Mouse (Mus musculus) adrenal gland, adult 2 months (tissue): Measurements from ENCODE around the gene Tex37. TPM values are rescaled to one million over a fixed set of nuclear protein-coding genes. Genes with fewer than 3 reads are reported as not detected.

Experiments used
- DNase-seq: peaks from one replicate; pipeline ENCODE4 v3.0.0; 2021
- long read RNA-seq: library from polyadenylated mRNA; stranded (forward); transcript quantifications from one replicate; pipeline ENCODE4 v2.0.0, GENCODE M21; 2021
- polyA plus RNA-seq: library from polyadenylated mRNA; depleted of rRNA; stranded (reverse); fragments of >200 nt; gene quantifications from 2 replicates; pipeline ENCODE4 v1.2.3, GENCODE M21; 2012; rRNA removed
- total RNA-seq, 2 experiments: library from RNA; stranded (reverse); gene quantifications; 2 replicates each; pipeline ENCODE4 v1.2.3; 2021

Gene Tex37
- not detected for total RNA-seq
- not detected in 2 replicates for polyA plus RNA-seq
- long read RNA-seq: 0 reads

GRCm38 (mm10) chr6:70918827-70919226 lies at the start of gene Tex37:
Tex37 (minus strand) TSS chr6:70918927.
- DNase-seq: no peak

DNA sequence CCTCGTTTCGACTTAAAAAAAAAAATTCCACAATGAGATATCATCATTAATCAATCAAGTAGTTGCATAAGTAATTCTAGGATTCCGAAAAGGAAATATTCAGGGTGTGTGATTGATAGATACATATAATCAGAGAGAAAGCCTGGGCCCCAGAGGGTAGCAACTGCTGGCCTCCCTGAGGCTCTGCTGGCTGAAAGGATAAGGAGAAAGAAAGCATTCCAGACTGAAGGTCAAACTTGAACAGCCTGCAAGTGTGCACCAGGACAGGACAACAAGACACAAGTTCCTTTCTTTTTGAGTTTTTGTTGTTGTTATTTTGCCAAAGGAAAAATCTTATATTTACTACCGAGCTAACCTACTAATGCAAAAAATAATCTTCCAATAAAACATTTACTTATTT lies 49.6 kb upstream of the Tex37 start:
- no peak for DNase-seq

DNA sequence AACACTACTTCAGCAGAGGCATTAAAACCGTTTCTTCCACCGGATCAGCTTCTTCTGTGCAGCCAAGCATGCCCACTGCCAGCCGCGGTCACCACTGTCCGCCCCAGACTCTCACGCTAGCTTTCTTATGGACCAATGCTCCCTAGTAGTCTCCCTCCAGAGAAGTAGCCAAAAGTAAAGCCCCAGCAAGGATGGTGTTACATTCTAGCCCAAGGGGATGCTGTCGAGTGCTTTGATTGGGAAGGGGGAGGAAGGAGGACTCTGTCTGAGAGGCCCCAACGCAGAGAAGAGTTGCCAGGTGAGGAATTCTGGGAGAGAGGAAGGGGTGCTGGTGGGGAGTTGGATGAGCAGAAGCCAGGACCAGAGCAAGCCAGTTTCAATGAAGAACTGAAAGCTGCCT lies 48.7 kb upstream of the Tex37 start:
- DNase-seq: no peak

GRCm38 (mm10) chr6:70965694-70966093 lies 47.0 kb upstream of the Tex37 start:
- DNase-seq: no peak

DNA sequence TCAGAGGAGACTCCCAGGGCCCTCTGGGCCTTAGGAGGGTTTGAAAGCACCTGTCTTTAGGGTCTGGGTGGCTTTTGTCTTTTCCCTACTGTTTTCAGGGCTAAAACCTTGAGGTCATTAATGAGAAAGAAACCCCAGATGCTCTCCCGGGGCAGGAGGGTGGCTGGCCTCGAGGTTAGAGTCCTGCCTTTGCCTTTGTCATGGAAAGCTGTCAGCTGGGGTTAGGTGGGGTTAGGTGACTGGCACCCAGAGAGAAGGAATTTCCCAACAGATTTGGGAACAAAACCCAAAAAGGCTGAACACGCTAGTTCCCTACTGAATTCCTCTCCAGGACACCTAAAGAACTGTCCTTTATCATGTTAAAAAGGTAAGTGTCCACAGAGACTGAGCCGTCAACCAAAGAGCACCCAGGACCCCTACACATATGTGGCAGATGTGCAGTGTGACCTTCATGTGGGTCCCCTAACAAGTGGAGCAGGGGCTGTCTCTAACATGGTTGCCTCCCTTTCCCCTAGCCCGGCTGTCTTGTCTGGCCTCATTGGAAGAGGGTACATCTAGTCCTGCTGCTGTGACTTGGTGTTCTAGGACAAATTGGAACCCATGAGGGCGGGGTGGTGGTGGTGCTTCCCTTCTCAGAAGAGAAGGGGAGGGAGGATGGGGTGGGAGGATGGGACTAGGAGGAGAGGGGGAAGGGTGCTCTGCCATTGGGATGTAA lies 45.5 kb upstream of the Tex37 start:
- no peak for DNase-seq

DNA sequence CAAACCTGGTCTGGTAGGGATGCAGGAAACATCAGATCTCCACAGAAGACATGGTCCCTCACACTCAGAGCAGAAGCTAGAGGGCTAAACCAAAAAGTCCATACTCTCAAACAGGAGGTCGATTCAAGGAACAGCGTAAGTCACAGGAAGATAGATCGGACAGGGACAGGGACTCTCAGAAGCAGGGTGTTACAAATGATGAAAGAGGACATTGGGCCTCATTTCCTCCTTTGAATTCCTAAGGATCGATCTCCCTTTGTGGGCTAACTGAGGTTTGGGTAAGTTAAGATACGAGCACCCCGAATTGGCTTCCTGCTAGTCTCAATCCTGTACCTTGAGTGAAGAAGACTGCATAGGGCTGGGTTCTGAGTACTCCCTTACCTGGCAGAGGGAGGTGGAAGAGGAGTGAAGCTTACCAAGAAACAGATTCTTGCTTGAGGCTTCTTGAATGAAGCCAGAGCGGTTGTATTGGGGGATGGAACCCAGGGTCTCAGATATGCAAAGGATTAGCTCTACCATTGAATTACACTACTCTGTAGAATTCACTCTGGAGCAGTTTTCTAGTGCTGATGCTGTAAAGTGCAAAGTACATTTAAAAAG lies 38.7 kb upstream of the Tex37 start:
- no peak for DNase-seq

- peak; percentile 7 for DNase-seq
Measured at GRCm38 (mm10) chr6:70956936-70957335, 38.2 kb upstream of the Tex37 start.

- DNase-seq: peak; percentile 23
Measured at GRCm38 (mm10) chr6:70956285-70956912, 37.7 kb upstream of the Tex37 start, which contains the start of gene Foxi3. Foxi3 (plus strand) TSS chr6:70956531.

DNA sequence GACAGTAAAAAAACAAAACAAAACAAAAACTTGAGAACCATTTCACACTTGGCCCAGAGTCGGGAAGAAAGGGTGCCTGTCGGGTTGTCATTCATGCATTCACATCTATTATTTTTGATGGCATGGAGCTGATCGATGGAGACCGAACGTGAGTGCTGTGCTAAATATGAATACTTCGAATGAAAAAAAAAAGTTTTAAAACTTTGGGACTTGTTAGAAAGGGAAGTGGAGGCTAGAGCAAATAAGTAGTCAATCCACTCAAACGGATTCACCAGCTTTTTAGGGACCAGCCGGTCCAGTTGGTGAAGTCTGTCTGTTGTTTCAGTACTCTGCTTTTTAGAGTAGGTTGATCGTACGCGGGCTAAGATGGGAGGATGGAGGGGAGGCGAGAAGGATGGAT lies 37.1 kb upstream of the Tex37 start:
- no peak for DNase-seq

- no peak for DNase-seq
Measured at GRCm38 (mm10) chr6:70955291-70955800, 36.6 kb upstream of the Tex37 start.

GRCm38 (mm10) chr6:70954040-70954439 lies 35.3 kb upstream of the Tex37 start:
- DNase-seq: no peak

- DNase-seq: no peak
Measured at GRCm38 (mm10) chr6:70953274-70953673, 34.5 kb upstream of the Tex37 start.

DNA sequence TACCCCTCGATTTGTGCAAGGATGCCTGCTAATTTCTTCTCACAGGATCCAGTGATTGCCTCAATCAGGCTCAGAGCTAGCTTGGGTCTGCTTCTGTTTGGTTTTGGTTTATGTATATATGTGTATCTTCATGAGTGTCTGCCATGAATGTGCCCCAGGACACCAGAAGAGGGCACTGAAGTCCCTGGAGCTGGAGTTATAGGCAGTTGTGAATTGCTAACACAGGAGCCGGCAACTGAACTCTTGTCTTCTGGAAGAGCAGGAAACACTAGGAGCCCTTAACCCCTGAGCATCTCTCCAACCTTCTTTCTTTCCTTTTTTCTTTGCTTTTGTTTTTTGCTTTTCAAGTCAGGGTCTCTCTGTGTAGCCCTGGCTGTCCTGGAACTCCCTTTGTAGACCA lies 13.1 kb upstream of the Tex37 start:
- DNase-seq: no peak

- DNase-seq: peak; percentile 19
Measured at GRCm38 (mm10) chr6:70921274-70922074, 2.7 kb upstream of the Tex37 start.

DNA sequence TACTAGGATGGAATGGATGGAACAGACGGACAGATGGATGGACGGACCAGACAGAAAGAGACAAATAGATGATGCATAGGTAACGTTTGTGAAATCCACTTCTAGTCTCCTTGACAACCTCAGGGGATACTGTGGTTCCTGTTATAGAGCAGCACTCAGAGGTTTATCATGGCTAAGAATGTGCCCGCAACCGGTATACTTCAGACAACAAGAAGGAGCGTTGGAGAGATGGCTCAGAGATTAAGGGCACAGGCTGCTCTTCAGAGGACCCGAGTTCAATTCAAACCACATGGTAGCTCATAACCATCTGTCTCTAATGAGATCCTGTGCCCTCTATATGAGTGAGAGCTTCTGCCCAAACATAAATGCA lies 6.3 kb downstream of the Tex37 start:
- DNase-seq: no peak

DNA sequence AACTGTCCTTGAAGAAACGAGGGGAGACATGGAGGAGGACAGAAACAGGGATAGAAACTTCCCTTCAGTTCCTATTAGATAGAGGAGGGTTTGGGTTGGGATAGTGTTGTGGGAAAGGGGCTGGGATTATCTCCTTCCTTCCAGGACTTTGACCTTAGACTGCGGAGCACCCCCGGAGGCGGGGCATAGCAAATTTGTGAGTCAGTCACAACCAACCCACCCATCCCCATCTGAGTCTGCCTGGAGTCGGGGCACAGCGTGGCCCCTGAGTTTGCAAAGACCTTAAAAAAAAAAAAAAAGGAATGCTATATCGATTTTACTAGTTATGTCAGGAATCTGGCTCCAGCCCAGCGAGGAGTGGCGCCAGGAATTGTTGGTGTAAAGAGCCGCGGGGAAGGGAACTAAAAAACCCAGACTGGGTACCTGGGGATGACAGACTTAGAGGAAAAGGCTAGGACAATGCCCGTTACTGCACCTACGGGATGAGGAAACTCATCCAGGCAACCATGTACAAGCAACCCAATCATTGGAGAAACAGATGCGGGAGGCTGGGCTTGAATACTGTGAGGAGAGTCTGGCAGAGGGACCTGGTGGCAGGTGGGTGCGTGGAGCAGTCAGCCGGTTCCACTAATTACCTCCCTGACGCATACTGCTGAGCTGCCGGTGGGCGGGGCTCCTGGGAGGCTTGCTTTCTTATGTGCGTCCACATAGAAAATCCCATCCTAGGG lies 6.9 kb downstream of the Tex37 start:
- DNase-seq: peak; percentile 8

GRCm38 (mm10) chr6:70910285-70910684 lies 8.4 kb downstream of the Tex37 start:
- no peak for DNase-seq

DNA sequence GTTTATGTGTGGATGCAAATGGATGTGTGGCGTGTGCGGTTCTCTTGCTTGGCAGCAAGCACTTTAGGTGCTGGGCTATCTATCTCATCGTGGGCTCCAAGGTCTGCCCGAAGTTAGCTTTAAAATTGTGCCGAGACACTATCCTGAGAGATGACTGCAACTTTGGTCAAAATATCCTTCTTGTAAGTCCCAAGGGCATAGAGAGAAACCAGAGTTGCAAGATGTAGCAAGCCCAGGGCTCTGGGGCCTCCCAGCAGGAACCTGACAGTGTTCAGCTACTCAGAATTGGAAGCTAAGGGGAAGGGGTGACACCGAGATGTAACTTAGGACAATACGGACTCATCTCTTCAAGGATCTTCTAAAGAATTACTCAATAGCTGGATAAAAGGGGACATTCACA lies 9.2 kb downstream of the Tex37 start:
- no peak for DNase-seq

DNA sequence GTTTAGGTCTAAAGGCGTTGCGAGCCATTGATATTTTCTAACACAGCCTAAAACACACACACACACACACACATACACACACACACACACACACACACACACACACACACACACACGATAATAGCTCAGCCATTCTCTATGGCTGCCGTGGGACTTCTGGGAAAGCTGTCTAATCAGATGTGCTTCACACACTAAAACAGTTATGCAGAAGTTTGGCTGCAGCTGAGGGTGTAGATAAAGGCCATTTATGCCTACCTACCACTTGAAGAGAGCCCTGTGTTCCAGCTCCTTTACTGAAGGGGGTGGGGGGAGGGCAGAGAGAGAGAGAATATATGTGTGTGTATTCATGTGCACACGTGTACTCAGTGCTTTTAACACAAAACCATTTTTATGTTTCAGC lies 15.0 kb downstream of the Tex37 start:
- DNase-seq: no peak

GRCm38 (mm10) chr6:70899594-70900003 lies 19.1 kb downstream of the Tex37 start:
- no peak for DNase-seq

GRCm38 (mm10) chr6:70898166-70898565 lies 20.6 kb downstream of the Tex37 start:
- no peak for DNase-seq

DNA sequence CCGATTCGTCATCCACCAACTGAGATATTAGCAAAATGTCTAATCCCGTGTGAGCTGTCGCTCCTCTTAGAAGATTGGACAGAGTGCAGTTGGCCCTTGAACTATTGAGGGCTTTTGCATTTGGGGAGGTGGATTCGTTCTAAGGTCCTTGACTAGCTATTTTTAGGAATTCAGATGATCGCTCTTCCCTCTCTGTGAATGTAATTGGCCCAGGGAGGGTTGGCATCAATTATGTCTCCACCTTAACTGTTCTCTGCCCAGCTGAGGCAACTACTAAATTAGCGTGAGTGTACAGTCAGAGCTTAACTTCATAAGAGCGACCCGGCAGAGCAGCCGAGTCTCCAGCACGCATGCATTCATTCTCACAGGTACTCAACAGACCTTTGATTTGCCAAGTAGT lies 30.7 kb downstream of the Tex37 start:
- DNase-seq: no peak
